Mouse (Mus musculus) intestine, embryonic 16.5 days (tissue): ENCODE measurements around the gene Nectin4. TPM values are rescaled to one million over a fixed set of nuclear protein-coding genes. Genes with fewer than 3 reads are reported as not detected.
A peak's percentile ranks its signal among the peaks of the same experiment; 100 is the strongest.

Source experiments
- ATAC-seq: fragments of 200-750 bp; cut with Nextera tagmentation; 2 replicates; pipeline ENCODE4 v1.8.0; 2017; ENCODE audit warnings: moderate TSS enrichment, moderate library complexity
- H3K27ac ChIP-seq: fragments of 300-500 bp; sonication (generic); 2 replicates; pipeline ENCODE4 v1.5.1; 2014; ENCODE audit warnings: mild to moderate bottlenecking, low read length
- H3K27me3 ChIP-seq: fragments of 300-500 bp; sonication (generic); replicated peaks from 2 replicates; pipeline ENCODE4 v1.6.1; 2014; ENCODE audit warnings: low read length, control low read depth, mixed read lengths; ENCODE audit not compliant: control insufficient read depth, insufficient read depth
- H3K36me3 ChIP-seq: fragments of 300-500 bp; sonication (generic); 2 replicates; pipeline ENCODE4 v1.6.1; 2014; ENCODE audit warnings: low read length, control low read depth; ENCODE audit not compliant: control insufficient read depth, insufficient read depth
- H3K4me1 ChIP-seq: fragments of 300-500 bp; sonication (generic); 2 replicates; pipeline ENCODE4 v1.6.1; 2014; ENCODE audit warnings: low read length, control low read depth, mixed read lengths; ENCODE audit not compliant: control insufficient read depth, insufficient read depth
- H3K4me2 ChIP-seq: fragments of 300-500 bp; sonication (generic); 2 replicates; pipeline ENCODE4 v1.6.1; 2014; ENCODE audit warnings: low read depth, low read length, control low read depth
- H3K4me3 ChIP-seq: fragments of 300-500 bp; sonication (generic); 2 replicates; pipeline ENCODE4 v1.5.1; 2014; ENCODE audit warnings: mild to moderate bottlenecking, low read length
- H3K9ac ChIP-seq: fragments of 300-500 bp; sonication (generic); 2 replicates; pipeline ENCODE4 v1.6.1; 2014; ENCODE audit warnings: low read depth, low read length
- H3K9me3 ChIP-seq: fragments of 300-500 bp; sonication (generic); 2 replicates; pipeline ENCODE4 v1.6.1; 2016; ENCODE audit warnings: low read length, control low read depth; ENCODE audit not compliant: control insufficient read depth
- WGBS: fragments of 180-500 bp; shearing (Covaris S2); extraction: QIAGEN DNeasy Blood & Tissue Kit; methylation state at CpG from one replicate; pipeline ENCODE4 v1.1.7; 2014; 5-methylcytosine and 5-hydroxymethylcytosine counted together
- polyA plus RNA-seq: library from polyadenylated mRNA; unstranded; fragments of >200 nt; fragmentation: Nextera tagmentation; extraction: Ambion mirVana; gene quantifications from 2 replicates; pipeline ENCODE4 v1.2.1, GENCODE M21; 2015

Gene Nectin4
- polyA plus RNA-seq, 1 experiment from 2014 or later: 3.8 TPM

DNA sequence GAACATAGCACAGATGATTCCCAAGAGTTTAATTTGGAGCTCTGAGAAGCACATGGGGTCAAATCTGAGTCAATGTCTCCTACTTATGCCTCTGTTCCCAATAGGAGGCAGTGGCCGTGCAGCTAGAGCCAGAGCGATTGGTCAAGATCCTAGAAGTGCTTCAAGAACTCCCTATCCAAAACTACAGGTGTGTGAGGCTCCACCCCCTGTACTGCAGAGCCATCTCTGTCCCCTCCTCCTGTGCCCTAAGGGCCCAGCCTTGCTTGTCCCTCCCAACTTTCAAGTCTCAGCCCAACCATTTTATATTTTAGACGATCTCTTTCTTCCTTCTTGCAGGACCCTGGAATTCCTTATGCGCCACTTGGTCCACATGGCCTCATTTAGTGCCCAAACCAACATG is 31.9 kb downstream of the Nectin4 start:
- WGBS: 82% methylated on average over 4 of the region's 4 CpGs
- H3K9ac ChIP-seq: no peak overlapping the region
- no peak overlapping the region for H3K4me3 ChIP-seq
- no peaks in the 10 kb centered on the region for H3K9me3 ChIP-seq
- H3K36me3 ChIP-seq: no peaks in the 10 kb centered on the region
- no peak overlapping the region for H3K27ac ChIP-seq
- ATAC-seq: no peak
- no peaks in the 10 kb centered on the region for H3K27me3 ChIP-seq
- no peaks in the 10 kb centered on the region for H3K4me1 ChIP-seq
- H3K4me2 ChIP-seq: no peak overlapping the region

GRCm38 (mm10) chr1:171402991-171403390 is 33.1 kb downstream of the Nectin4 start:
- Histone ChIP-seq H3K9me3 (no peaks in the 10 kb centered on the region), H3K27ac (no peak overlapping the region), H3K4me1 (no peaks in the 10 kb centered on the region), H3K4me2 (no peak overlapping the region), H3K4me3 (no peak overlapping the region), H3K27me3 (no peaks in the 10 kb centered on the region), H3K36me3 (no peaks in the 10 kb centered on the region), H3K9ac (no peak overlapping the region)
- ATAC-seq: no peak
- 82% methylated on average over 9 of the region's 9 CpGs for WGBS

DNA sequence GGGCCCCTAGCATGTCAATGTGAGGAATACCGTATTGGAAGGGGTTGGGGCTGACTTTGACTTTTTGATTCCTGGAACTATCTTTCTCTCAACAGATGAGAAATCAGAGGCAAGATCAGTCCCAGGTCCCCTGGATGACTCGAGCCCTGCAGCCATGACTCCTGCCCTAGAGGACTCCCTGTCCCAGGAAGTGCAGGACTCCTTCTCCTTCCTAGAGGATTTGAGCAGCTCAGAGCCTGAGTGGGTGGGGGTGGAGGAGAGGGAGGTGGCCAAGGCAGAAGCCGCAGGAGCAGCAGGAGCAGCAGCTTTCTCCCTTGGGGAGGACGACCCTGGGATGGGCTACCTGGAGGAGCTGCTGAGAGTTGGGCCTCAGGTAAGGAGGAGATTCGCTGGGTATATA is 37.4 kb downstream of the Nectin4 start:
- 78% methylated on average over 5 of the region's 5 CpGs for WGBS

DNA sequence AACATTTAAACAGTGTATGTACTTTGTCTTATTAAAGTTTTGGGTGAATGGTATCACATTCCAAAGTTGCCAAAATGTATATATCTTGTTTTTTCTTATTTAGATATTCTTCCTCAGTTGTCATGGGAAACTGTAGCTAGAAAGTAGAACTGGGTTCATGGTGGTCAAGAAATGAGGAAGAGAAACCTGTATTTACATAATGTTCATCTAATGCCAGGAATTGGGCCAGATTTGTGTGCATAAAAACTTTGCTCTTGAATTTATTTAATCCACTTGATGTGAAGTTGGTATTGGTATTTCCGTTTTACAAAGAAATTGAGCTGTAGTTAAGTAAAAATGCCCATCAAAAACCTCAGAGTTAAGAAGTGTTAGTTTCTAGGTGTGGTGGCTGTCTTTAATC is 40.3 kb downstream of the Nectin4 start:
- H3K4me1 ChIP-seq: 0 out of 2 replicates have a peak, but pooled peaks cover 5% of the 10 kb centered on the region
- peaks cover 1% of the 10 kb centered on the region; the same call in 1 of the 2 replicates for H3K36me3 ChIP-seq
- no peaks in the 10 kb centered on the region for H3K27me3 ChIP-seq
- no peak overlapping the region for H3K4me2 ChIP-seq
- H3K27ac ChIP-seq: no peak overlapping the region
- H3K9me3 ChIP-seq: no peaks in the 10 kb centered on the region
- no peak for ATAC-seq
- no peak overlapping the region for H3K9ac ChIP-seq
- WGBS: 79% methylated on average over 1 of the region's 1 CpGs
- H3K4me3 ChIP-seq: no peak overlapping the region

More for the DNA sequence above, 37.4 kb downstream of the Nectin4 start:
- H3K4me3 ChIP-seq: no peak overlapping the region
- H3K27me3 ChIP-seq: no peaks in the 10 kb centered on the region
- no peaks in the 10 kb centered on the region for H3K9me3 ChIP-seq
- no peak overlapping the region for H3K27ac ChIP-seq
- no peak overlapping the region for H3K9ac ChIP-seq
- no peak overlapping the region for H3K4me2 ChIP-seq
- no peaks in the 10 kb centered on the region for H3K36me3 ChIP-seq
- ATAC-seq: no peak
- no peaks in the 10 kb centered on the region for H3K4me1 ChIP-seq

DNA sequence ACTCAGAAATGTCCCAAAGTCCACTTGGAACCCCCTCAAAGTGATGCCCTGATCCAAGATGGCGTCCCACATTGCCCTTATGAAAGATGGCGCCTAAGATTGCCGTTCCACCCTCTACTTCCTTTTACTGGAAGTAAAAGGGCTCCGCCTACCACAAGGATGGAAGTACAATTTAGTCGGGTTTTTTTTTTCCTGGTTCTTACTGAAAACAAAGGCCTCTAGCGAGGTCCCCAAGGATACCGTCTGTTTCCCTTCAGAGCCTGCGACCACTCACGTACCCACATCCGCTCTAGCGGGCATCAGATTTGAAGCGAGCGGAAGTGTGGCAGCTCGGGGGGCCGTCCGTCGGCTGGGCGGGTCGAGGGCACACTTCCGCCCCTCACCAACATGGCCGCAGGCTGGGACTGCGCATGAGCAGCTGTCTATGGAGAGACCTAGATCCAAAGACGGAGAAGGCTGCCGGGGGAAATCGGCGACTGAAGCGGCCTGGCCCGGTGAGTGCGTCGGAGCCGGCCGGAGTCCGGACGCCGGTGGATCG is 41.1 kb downstream of the Nectin4 start, which contains the start of gene Usf1:
TSS of gene Usf1 (plus strand) at position 367 of the 538 bp plus-strand sequence.
- Histone ChIP-seq H3K36me3 (peaks cover 9% of the 10 kb centered on the region), H3K9me3 (no peaks in the 10 kb centered on the region), H3K4me1 (0 out of 2 replicates have a peak, but pooled peaks cover 5% of the 10 kb centered on the region), H3K4me3 (peak within 1 kb of the TSS; percentile 95), H3K27me3 (no peaks in the 10 kb centered on the region), H3K9ac (peak within 1 kb of the TSS; percentile 96), H3K27ac (peak within 1 kb of the TSS; percentile 92), H3K4me2 (peak within 1 kb of the TSS; percentile 62)
- WGBS: under 1% methylated on average over 36 of the region's 36 CpGs
- peak; percentile 97 for ATAC-seq

GRCm38 (mm10) chr1:171411492-171411941 is 41.6 kb downstream of the Nectin4 start:
- under 1% methylated on average over 39 of the region's 39 CpGs for WGBS
- Histone ChIP-seq H3K4me1 (0 out of 2 replicates have a peak, but pooled peaks cover 5% of the 10 kb centered on the region), H3K4me2 (peak overlapping the region; percentile 62), H3K4me3 (peak overlapping the region; percentile 95), H3K27me3 (no peaks in the 10 kb centered on the region), H3K9ac (peak overlapping the region; percentile 96), H3K36me3 (peaks cover 14% of the 10 kb centered on the region), H3K27ac (peak overlapping the region; percentile 92), H3K9me3 (no peaks in the 10 kb centered on the region)
- ATAC-seq: peak; percentile 80

GRCm38 (mm10) chr1:171412001-171412441 is 42.1 kb downstream of the Nectin4 start:
- Histone ChIP-seq H3K9me3 (no peaks in the 10 kb centered on the region), H3K27me3 (no peaks in the 10 kb centered on the region), H3K4me2 (peak overlapping the region; percentile 62), H3K27ac (peak overlapping the region; percentile 92), H3K4me1 (0 out of 2 replicates have a peak, but pooled peaks cover 5% of the 10 kb centered on the region), H3K36me3 (peaks cover 19% of the 10 kb centered on the region), H3K4me3 (peak overlapping the region; percentile 95), H3K9ac (peak overlapping the region; percentile 96)
- WGBS: under 1% methylated on average over 20 of the region's 20 CpGs
- ATAC-seq: peak; percentile 34

DNA sequence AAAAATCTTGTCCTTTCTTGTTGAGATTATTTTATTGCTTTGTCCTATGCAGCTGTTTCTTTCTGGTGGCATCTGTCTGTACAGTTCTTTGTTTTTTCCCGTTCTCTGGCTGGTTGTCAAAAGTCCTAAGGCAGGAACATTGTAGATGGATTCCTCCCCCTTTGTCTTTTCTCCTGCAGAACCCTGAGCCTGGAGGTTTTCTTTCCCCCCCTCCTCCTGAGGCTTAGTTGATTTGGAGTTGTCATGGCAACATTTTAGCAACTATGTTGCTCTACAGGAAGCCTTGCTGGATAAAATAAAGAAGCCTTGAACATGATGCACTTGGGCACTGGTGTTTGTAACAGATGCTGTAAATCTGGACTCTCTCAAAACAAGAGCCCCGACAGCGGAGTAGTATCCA is 42.5 kb downstream of the Nectin4 start:
- ATAC-seq: 0 out of 2 replicates have a peak, but pooled peaks have one; percentile 1

GRCm38 (mm10) chr1:171413608-171414007 is 43.7 kb downstream of the Nectin4 start:
- H3K27me3 ChIP-seq: no peaks in the 10 kb centered on the region
- H3K27ac ChIP-seq: no peak overlapping the region
- H3K4me2 ChIP-seq: no peak overlapping the region
- H3K9ac ChIP-seq: no peak overlapping the region
- H3K4me3 ChIP-seq: no peak overlapping the region
- H3K36me3 ChIP-seq: peaks cover 21% of the 10 kb centered on the region
- no peak for ATAC-seq
- no peaks in the 10 kb centered on the region for H3K9me3 ChIP-seq
- 77% methylated on average over 8 of the region's 8 CpGs for WGBS
- H3K4me1 ChIP-seq: 0 out of 2 replicates have a peak, but pooled peaks cover 5% of the 10 kb centered on the region

More for the DNA sequence above, 42.5 kb downstream of the Nectin4 start:
- Histone ChIP-seq H3K27ac (peak overlapping the region; percentile 92), H3K9me3 (no peaks in the 10 kb centered on the region), H3K4me1 (0 out of 2 replicates have a peak, but pooled peaks cover 5% of the 10 kb centered on the region), H3K4me3 (peak overlapping the region; percentile 95), H3K4me2 (peak overlapping the region; percentile 62), H3K9ac (peak overlapping the region; percentile 96), H3K36me3 (peaks cover 21% of the 10 kb centered on the region), H3K27me3 (no peaks in the 10 kb centered on the region)
- 39% methylated on average over 3 of the region's 3 CpGs for WGBS
